Mouse (Mus musculus) C2C12 (cell line): ENCODE results near the gene Slc44a2.

ENCODE experiments used
- CEBPB ChIP-seq: IDR thresholded peaks from one replicate; pipeline ENCODE4 v1.6.1; 2011; ENCODE audit warnings: low read depth, mild to moderate bottlenecking, control low read depth, moderate library complexity
- CTCF ChIP-seq: IDR thresholded peaks from one replicate; pipeline ENCODE4 v1.5.1; 2011; ENCODE audit not compliant: control insufficient read depth, insufficient read depth, insufficient read length
- MAX ChIP-seq: IDR thresholded peaks from one replicate; pipeline ENCODE4 v1.6.1; 2011; ENCODE audit warnings: mild to moderate bottlenecking, control low read depth

DNA sequence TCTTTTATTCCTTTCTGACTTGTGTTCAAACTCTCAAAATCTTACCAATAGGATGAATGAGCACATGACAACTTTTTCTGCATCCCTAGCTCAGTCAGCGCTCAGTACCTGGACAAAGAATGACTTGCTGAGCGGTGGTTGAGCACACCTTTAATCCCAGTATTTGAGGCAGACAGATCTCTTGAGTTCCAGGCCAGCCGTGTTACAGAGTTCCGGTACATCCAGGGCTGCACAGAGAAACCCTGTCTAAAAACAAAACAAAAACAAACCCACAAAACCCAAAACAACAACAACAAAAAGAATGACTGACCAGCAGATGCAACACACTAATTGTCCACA is 249 bp upstream of the Slc44a2 start:
- TF ChIP-seq CTCF (no peak), MAX (no peak), CEBPB (no peak)
